Mouse (Mus musculus) forebrain, embryonic 16.5 days (tissue): ENCODE measurements around the gene Med13l. TPM values are rescaled to one million over a fixed set of nuclear protein-coding genes. Genes with fewer than 3 reads are reported as not detected.

ENCODE experiments used
- ATAC-seq: fragments of 200-750 bp; cut with Nextera tagmentation; 2 replicates; pipeline ENCODE4 v1.8.0; 2017; ENCODE audit warnings: mild to moderate bottlenecking, moderate library complexity
- H3K27ac ChIP-seq: fragments of 300-500 bp; sonication (generic); 2 replicates; pipeline ENCODE4 v1.5.1; 2014; ENCODE audit warnings: low read length, control low read depth
- H3K27me3 ChIP-seq: fragments of 300-500 bp; sonication (generic); replicated peaks from 2 replicates; pipeline ENCODE4 v1.6.1; 2014; ENCODE audit warnings: low read length; ENCODE audit not compliant: control insufficient read depth, insufficient read depth
- H3K36me3 ChIP-seq: fragments of 300-500 bp; sonication (generic); 2 replicates; pipeline ENCODE4 v1.6.1; 2014; ENCODE audit not compliant: control insufficient read depth, insufficient read depth
- H3K4me1 ChIP-seq: fragments of 300-500 bp; sonication (generic); replicated peaks from 2 replicates; pipeline ENCODE4 v1.6.1; 2014; ENCODE audit warnings: low read length; ENCODE audit not compliant: control insufficient read depth, insufficient read depth
- H3K4me2 ChIP-seq: fragments of 300-500 bp; sonication (generic); 2 replicates; pipeline ENCODE4 v1.6.1; 2014; ENCODE audit warnings: mild to moderate bottlenecking, low read length, control low read depth
- H3K4me3 ChIP-seq: fragments of 300-500 bp; sonication (generic); replicated peaks from 2 replicates; pipeline ENCODE4 v1.5.1; 2014; ENCODE audit warnings: mild to moderate bottlenecking, low read length, control low read depth
- H3K9ac ChIP-seq: fragments of 300-500 bp; sonication (generic); replicated peaks from 2 replicates; pipeline ENCODE4 v1.6.1; 2014; ENCODE audit warnings: low read depth, low read length, control low read depth
- H3K9me3 ChIP-seq: fragments of 300-500 bp; sonication (generic); 2 replicates; pipeline ENCODE4 v1.6.1; 2016; ENCODE audit warnings: low read length; ENCODE audit not compliant: control insufficient read depth
- WGBS: fragments of 180-500 bp; shearing (Covaris S2); extraction: QIAGEN DNeasy Blood & Tissue Kit; methylation state at CpG from one replicate; pipeline ENCODE4 v1.1.7; 2014; 5-methylcytosine and 5-hydroxymethylcytosine counted together
- polyA plus RNA-seq: library from polyadenylated mRNA; unstranded; fragments of >200 nt; fragmentation: Nextera tagmentation; extraction: Ambion mirVana; gene quantifications from 2 replicates; pipeline ENCODE4 v1.2.1, GENCODE M21; 2015

The Med13l gene
- polyA plus RNA-seq, 1 experiment from 2014 or later = 24.9 TPM

DNA sequence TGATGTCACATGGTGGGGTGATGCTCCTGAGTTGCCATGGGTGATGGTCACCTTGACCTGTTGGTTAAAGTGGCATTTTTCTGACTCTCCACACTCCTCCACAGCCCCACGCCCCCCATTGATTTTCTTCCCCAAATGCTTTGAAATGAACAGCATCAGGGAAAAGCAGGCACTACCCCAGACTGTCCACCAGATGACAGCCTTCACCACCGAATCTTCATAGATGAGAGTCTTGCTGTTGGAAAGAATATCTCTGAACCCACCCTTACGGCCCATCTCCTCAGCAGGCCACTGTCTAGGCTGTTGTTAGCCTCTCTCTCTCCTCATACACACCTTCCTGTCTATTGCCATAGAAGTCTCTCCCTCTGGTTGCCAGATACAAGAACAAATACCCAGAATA is 213.4 kb downstream of the Med13l start:
- H3K4me2 ChIP-seq = no peak overlapping the region
- WGBS = 38% methylated on average over 3 of the region's 3 CpGs
- no peak overlapping the region for H3K4me3 ChIP-seq
- no peak overlapping the region for H3K27ac ChIP-seq
- H3K4me1 ChIP-seq = peaks cover 5% of the 10 kb centered on the region
- ATAC-seq = 0 out of 2 replicates have a peak, but pooled peaks have one; percentile 39
- H3K9me3 ChIP-seq = no peaks in the 10 kb centered on the region
- no peak overlapping the region for H3K9ac ChIP-seq
- no peaks in the 10 kb centered on the region for H3K36me3 ChIP-seq
- no peaks in the 10 kb centered on the region for H3K27me3 ChIP-seq

DNA sequence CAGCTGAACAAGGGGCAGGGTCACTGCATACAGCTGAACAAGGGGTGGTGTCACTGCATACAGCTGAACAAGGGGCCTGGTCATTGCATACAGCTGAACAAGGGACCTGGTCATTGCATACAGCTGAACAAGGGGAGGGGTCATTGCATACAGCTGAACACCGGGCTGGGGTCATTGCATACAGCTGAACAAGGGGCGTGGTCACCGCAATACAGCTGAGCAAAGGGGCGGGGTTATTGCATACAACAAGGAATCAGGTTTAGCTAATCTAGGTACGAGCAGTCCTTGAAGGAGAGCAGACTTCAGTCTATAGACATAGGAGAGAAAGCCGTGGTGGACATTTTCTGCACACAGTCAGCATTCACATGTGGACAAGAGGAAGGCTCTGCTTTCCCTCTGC is 215.9 kb downstream of the Med13l start:
- Histone ChIP-seq H3K9ac (no peak overlapping the region), H3K4me2 (no peak overlapping the region), H3K4me3 (no peak overlapping the region), H3K27ac (no peak overlapping the region), H3K4me1 (no peaks in the 10 kb centered on the region), H3K36me3 (no peaks in the 10 kb centered on the region), H3K9me3 (no peaks in the 10 kb centered on the region), H3K27me3 (peaks cover 4% of the 10 kb centered on the region; the same call in 1 of the 2 replicates)
- 86% methylated on average over 6 of the region's 6 CpGs for WGBS
- no peak for ATAC-seq

DNA sequence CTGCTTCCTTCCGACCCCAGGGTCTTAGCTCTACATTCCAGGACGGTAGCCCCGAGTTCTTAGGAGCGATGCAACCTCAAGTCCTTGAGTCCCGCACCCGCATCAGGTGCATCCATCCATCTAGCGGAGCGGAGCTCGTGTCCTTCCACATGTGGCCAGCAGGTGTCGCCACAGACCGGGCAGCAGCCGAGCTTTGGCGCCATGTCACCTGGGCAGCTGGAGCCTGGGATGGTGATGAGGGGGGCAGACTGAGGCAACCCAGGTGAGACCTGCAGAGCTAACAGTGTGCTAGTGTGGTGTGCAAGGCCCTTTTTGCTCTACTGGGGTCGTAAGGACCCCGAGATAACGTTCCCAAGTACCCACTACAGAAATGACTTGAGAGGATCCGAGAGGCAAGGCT is 221.1 kb downstream of the Med13l start:
- no peaks in the 10 kb centered on the region for H3K36me3 ChIP-seq
- no peaks in the 10 kb centered on the region for H3K9me3 ChIP-seq
- no peak overlapping the region for H3K4me3 ChIP-seq
- WGBS = 12% methylated on average over 17 of the region's 17 CpGs
- ATAC-seq = no peak
- H3K4me1 ChIP-seq = no peaks in the 10 kb centered on the region
- no peak overlapping the region for H3K27ac ChIP-seq
- H3K27me3 ChIP-seq = peaks cover 12% of the 10 kb centered on the region; the same call in 1 of the 2 replicates
- no peak overlapping the region for H3K9ac ChIP-seq
- H3K4me2 ChIP-seq = no peak overlapping the region

DNA sequence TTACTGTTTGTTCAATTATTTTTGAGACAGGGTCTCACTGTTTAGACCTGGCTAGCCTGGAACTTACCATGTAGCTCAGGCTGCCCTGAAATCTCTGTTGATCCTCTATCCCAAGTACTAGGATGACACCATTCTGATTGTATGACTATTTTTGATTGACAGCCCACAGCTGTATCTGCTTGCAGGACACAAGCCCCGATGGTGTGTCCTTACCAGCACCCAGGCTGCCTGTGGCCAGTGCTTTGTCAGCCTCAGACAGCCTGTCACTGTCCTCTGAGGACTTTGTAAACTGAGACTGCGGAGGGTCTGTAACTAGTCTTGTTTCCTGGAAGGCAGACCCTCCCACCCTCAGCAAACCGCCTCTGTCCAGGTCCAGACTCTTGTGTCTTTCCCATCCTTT is 221.7 kb downstream of the Med13l start:
- peaks cover 12% of the 10 kb centered on the region; the same call in 1 of the 2 replicates for H3K27me3 ChIP-seq
- no peaks in the 10 kb centered on the region for H3K36me3 ChIP-seq
- no peak for ATAC-seq
- no peak overlapping the region for H3K27ac ChIP-seq
- WGBS = 78% methylated on average over 3 of the region's 3 CpGs
- H3K4me2 ChIP-seq = no peak overlapping the region
- no peak overlapping the region for H3K4me3 ChIP-seq
- H3K4me1 ChIP-seq = no peaks in the 10 kb centered on the region
- no peaks in the 10 kb centered on the region for H3K9me3 ChIP-seq
- H3K9ac ChIP-seq = no peak overlapping the region

DNA sequence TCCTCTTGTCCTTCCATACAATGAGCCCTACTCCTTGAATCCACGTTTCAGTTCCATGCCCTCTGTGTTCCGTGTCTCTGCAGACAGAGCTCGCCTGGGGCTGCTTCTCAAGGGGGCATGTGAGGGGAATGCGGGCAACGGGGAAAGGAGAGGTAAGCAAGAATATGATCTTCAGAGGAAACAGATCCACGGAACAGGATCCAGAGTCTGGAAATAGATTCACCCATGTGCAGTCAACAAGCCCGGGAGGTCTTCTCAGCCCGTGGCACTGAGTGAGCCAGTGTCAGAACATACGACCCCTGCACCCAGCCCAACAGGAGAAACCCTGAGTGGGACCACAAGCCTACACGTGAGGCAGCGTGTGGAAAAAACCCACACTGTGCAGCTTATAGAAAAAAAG is 228.7 kb downstream of the Med13l start:
- Histone ChIP-seq H3K4me3 (no peak overlapping the region), H3K4me2 (no peak overlapping the region), H3K27ac (no peak overlapping the region), H3K4me1 (no peaks in the 10 kb centered on the region), H3K27me3 (no peaks in the 10 kb centered on the region), H3K9me3 (peaks cover 5% of the 10 kb centered on the region), H3K9ac (no peak overlapping the region), H3K36me3 (no peaks in the 10 kb centered on the region)
- ATAC-seq = no peak
- 91% methylated on average over 11 of the region's 11 CpGs for WGBS

DNA sequence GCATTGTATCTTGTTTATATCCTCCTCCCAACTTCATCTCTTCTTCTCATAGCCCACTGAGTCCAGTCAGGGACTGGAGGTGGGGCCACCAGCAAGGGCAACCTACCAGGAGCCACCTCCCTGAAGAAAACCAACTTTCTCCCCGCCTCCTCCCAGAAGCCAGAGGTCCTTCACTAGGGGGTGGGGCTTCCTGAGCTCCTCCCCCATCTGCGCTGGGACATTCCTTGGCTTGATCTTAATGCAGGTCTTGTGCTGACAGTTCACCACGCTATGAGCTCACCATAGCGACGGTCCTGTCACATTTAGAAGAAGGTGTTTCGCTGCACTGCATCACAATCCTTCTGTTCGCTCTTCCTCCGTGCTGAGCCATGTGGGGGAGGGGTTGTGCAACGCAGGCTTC is 229.3 kb downstream of the Med13l start:
- Histone ChIP-seq H3K27me3 (no peaks in the 10 kb centered on the region), H3K27ac (no peak overlapping the region), H3K9me3 (peaks cover 5% of the 10 kb centered on the region), H3K4me1 (no peaks in the 10 kb centered on the region), H3K4me3 (no peak overlapping the region), H3K36me3 (no peaks in the 10 kb centered on the region), H3K9ac (no peak overlapping the region), H3K4me2 (no peak overlapping the region)
- ATAC-seq = no peak
- 62% methylated on average over 9 of the region's 9 CpGs for WGBS

DNA sequence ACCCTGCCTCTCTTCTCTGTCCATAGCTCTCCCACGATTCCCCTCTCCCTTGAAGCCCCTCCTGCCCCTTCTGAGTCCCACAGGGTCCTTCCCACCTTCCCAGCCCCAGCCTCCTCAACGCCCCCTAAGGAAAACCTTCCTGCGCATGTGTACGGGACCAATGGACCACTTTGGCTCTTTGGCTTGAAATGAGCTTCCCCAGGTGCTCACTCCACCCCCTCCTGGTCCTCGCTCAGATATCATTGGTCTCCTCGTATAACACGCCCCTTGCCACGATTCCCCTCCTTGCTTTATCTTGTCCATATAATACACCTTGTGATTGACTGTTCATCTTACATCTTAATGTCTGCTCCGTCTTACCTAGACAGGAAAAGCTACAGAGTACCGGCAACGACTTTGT is 237.3 kb downstream of the Med13l start:
- 91% methylated on average over 11 of the region's 11 CpGs for WGBS
- H3K4me1 ChIP-seq = no peaks in the 10 kb centered on the region

DNA sequence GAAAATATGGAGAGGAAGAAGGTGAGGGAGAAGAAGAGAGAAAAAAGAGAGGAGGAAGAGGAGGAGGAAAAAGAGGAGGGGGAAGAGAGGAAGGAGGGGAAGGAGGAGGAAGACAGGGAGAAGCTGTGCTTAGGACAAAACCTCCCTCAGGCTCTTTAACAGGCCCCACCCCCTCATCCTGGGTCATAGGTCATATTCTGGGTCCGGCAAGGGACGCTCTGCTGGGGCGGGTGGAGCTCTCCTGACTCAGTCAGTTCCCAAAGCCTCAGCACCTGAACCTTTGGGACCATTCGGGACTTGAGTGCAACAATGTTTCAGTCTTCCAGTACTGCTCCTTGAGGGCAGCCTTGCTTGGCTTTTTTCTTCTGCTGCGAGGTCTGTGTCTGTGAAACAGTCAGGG is 241.1 kb downstream of the Med13l start:
- Histone ChIP-seq H3K9me3 (no peaks in the 10 kb centered on the region), H3K4me2 (no peak overlapping the region), H3K4me3 (no peak overlapping the region), H3K4me1 (no peaks in the 10 kb centered on the region), H3K9ac (no peak overlapping the region), H3K36me3 (no peaks in the 10 kb centered on the region), H3K27me3 (no peaks in the 10 kb centered on the region), H3K27ac (no peak overlapping the region)
- ATAC-seq = no peak
- 47% methylated on average over 5 of the region's 5 CpGs for WGBS

More for the DNA sequence above, 237.3 kb downstream of the Med13l start:
- Histone ChIP-seq H3K27me3 (no peaks in the 10 kb centered on the region), H3K9ac (no peak overlapping the region), H3K9me3 (peaks cover 2% of the 10 kb centered on the region), H3K27ac (no peak overlapping the region), H3K4me3 (no peak overlapping the region), H3K4me2 (no peak overlapping the region), H3K36me3 (no peaks in the 10 kb centered on the region)
- ATAC-seq = no peak

DNA sequence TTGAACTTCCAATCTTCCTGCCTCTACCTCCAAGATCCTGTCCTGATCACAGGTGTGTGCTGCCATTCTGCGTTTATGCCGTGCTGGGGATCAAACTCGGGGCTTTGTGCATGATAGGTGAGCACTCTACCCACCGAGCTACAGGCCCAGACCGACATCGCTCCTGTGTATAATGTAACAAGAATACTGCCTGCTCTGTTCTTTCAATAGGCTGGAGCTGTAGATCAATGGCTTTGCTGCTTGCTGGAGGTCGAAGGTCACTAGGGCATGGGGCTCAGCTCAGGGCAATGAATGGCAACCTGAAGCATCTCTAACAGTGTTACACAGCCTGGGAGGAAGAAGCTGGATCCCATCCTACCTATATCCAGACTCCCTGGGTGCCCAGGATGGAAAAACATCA is 241.6 kb downstream of the Med13l start:
- Histone ChIP-seq H3K9me3 (no peaks in the 10 kb centered on the region), H3K27ac (no peak overlapping the region), H3K4me3 (no peak overlapping the region), H3K4me1 (no peaks in the 10 kb centered on the region), H3K36me3 (no peaks in the 10 kb centered on the region), H3K4me2 (no peak overlapping the region), H3K9ac (no peak overlapping the region), H3K27me3 (no peaks in the 10 kb centered on the region)
- 76% methylated on average over 7 of the region's 7 CpGs for WGBS
- no peak for ATAC-seq

DNA sequence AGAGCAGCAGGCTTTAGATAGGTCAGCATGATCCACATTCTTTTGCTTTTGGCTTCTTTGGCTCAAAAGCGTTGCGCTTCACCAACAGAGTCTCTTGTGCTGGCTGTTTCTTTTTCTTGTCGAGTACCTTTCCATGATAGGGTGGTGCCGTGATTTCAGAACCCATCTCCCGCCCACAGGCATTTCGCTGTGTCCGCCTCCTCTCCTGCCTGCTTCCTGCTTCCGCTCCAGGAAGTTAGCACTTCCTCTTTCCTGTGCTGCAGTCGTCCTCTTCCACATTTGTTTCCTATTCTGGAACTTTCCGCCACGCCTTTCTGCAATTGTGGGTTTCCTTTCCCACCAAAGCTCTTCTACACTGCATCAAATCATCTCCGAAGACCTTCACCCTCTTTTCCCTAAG is 248.5 kb downstream of the Med13l start:
- no peak overlapping the region for H3K4me3 ChIP-seq
- H3K27ac ChIP-seq = no peak overlapping the region
- no peak overlapping the region for H3K4me2 ChIP-seq
- no peak overlapping the region for H3K9ac ChIP-seq
- ATAC-seq = no peak
- WGBS = 79% methylated on average over 12 of the region's 12 CpGs
- no peaks in the 10 kb centered on the region for H3K4me1 ChIP-seq
- no peaks in the 10 kb centered on the region for H3K36me3 ChIP-seq
- no peaks in the 10 kb centered on the region for H3K27me3 ChIP-seq
- H3K9me3 ChIP-seq = no peaks in the 10 kb centered on the region
